Mouse (Mus musculus) kidney, postnatal 4 days (tissue): Measurements from ENCODE around the gene Hsd17b10.

Experiments
- DNase-seq, 2 experiments: peaks; one replicate each; pipeline ENCODE4 v3.0.0; 2021; ENCODE audit warnings: mixed read lengths in 2 of 2

Gene Hsd17b10

DNA sequence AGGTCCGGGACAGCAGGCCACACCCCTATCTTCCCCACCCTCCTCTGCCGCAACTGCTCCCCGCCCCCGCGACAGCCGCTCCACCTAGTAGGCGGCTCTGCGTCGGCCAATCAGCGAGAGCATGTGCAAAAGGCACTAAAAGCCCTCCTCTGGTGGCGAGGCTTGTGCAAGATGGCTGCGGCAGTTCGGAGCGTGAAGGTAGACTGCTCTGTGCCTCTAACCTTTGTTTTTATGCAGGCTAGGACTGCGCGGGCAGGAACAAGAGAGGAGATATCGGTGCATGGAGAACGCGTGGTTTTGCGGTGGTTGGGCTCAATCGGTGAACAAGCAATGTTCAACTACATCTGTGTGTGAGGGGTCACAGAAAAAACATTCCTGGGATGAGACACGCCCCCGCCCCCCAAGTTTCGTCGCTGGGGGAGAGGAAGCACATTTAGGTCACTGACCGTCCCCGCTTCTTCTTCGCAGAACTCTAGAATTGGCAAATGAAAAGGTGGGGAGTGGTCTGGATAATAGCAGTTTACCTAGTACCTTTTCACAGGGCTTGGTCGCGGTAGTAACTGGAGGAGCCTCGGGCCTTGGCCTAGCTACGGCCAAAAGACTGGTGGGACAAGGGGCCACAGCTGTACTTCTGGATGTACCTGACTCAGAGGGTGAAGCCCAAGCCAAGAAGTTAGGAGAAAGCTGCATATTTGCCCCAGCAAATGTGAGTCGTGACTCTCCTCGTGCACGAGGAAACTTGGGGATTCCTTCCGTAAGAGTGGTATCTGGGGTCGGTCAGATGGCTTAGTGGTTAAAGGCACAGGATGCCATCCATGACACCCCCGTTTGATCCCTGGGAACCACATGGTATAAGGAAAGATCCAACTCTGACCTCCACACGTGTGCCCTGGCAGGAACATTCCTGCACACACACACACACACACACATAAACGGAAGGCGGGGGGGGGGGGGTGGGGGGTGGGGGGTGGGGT, at the start of gene Hsd17b10:
Gene Hsd17b10, plus strand, starts transcription at position 109 of the 974 bp plus-strand sequence.
- DNase-seq, result peak; percentile 87 to 91

- DNase-seq, result no peak
These were observed 2.5 kb upstream of the Hsd17b10 start for GRCm38 (mm10) chrX:151999006-151999710.

- no peak for DNase-seq
These were observed 412 bp upstream of the Hsd17b10 start for GRCm38 (mm10) chrX:152001182-152001684.

GRCm38 (mm10) chrX:152002865-152003264, 1.2 kb downstream of the Hsd17b10 start:
- DNase-seq, result no peak

DNA sequence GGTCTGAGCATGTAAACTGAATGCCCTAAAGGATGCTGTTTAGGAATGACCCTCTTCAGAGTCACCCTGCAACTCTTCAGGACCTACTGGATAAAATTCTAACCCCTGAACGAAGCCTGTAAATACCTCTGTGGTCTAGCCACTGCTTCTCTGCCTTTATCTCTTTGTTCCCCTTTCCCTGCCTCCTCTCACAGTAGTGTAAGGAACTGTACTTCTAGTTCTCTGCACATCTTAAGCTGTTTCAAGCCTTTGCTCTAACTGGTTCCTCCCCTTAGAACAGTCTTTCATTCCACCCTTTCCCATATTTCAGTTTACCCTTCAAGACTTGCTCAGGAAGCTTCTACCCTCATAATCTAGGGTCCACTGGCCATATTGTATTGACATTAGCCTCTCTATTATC, 6.2 kb downstream of the Hsd17b10 start:
- DNase-seq, result no peak

- no peak for DNase-seq
These were observed 14.1 kb downstream of the Hsd17b10 start for GRCm38 (mm10) chrX:152015752-152016150.

GRCm38 (mm10) chrX:152016151-152017145, 14.8 kb downstream of the Hsd17b10 start, which contains the start of the genes Ribc1 and Smc1a:
Ribc1 (minus strand) TSS chrX:152016295.
Smc1a (plus strand) TSS chrX:152016428.
- DNase-seq, result peak; percentile 88 to 94

DNA sequence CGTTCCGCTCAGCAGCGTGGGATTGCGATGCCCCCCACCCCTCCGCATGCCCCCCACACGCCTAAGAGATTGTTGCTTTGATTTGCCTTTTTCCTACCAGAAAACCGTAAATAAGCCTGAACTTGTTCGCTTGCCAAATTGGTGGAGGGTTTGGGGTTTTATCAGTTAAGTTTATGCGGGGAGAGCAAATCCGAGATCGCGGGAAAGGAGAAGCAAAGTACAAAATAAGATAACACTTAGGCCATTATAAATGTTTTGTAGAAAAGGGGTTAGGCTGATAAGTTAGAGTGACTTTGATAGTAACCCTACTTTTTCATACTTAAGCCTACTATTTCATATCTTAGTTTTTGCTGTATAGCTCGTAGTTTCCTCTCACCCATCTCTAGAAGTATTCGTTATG, 15.5 kb downstream of the Hsd17b10 start:
- no peak for DNase-seq

DNA sequence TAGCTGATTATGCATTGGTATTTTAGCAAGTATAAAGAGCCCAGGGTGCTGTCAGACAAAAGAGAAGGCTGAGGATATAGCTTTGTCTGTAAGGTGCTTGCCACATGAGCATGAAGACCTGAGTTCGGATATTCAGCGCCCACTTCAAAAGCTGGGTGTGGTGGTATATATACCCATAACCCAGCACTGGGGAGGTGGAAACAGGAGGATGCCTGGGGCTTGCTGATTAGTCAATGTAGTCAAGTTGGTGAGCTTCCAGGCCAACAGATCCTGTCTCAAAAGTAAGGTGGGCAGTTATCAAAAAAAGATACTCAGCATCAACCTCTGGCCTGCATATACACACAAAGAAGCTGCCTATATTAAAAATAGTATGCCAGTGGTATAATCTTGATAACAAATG, 17.6 kb downstream of the Hsd17b10 start:
- no peak for DNase-seq

DNA sequence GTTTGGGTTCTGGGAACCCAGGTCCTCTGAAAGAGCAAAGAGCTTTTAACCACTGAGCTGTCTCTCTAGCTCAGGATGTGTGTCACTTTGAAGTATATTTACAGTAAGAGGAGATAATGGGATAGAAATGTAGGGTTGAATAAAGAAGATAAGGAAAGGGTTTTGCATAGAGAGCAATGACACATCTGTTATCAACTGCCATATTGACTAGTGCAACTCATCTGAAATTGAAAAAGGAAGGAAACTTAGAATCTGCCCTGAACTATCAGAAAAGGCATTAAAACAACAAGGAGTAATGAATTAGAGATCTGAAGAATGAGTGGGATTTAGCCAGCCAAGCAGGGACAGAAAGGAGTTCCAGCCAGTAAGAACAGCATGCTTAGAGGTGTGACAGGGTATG, 38.2 kb downstream of the Hsd17b10 start:
- DNase-seq, result no peak

DNA sequence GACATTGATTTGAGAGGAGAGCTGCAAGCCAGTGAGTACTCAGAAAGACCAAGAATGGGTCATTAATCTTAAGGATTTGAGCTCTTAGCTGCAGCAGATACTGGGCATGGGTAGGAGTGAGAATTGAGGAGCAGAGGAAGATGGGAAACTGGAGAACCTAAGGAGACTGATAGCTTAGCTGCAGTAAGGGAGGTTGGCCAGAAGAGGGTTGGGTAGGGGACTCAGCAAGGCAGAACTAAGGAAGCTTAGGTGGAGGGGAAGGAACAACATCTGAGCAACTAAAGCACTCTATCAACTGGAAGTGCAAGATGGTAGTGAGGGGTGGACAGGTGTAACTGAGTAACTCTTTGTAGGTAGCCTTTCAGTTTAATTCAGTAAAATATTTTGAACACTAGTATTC, 45.6 kb downstream of the Hsd17b10 start:
- DNase-seq, result no peak

DNA sequence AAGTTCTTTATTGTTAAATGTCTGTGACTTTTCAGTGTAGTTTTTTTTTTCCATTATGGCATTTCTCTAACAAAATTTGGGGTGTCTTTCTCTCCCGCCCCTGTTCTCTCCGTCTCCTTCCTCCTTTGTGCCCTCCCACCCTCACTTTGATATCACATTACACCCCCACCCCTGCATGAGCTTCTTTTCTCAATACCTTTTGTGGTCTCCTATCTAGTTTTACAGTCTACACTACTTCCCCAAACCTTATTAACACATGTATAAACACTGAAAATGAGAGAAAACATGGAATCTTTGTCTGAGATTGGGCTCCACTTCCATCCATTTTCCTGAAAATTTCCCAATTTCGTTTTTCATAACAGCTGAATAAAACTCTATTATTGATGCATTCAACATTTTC, 50.9 kb downstream of the Hsd17b10 start:
- no peak for DNase-seq
